Mouse (Mus musculus): Measurements from ENCODE around the gene Zhx3. TPM values are rescaled to one million over a fixed set of nuclear protein-coding genes. Genes with fewer than 3 reads are reported as not detected.
A peak's percentile ranks its signal among the peaks of the same experiment; 100 is the strongest.

The Zhx3 gene
- total and polyA plus RNA-seq, 2 experiments from 2014 or later = 18.9 to 53.0 TPM

GRCm38 (mm10) chr2:160886221-160886620 is 13.4 kb upstream of the Zhx3 start:
- Histone ChIP-seq H3K4me1 (ENCODE audit: insufficient read depth, low read length) (peaks cover 6% of the 10 kb centered on the region; the same call in 1 of the 2 replicates), H3K27me3 (ENCODE audit: insufficient read depth, low read length) (no peaks in the 10 kb centered on the region), H3K27ac (no peak overlapping the region), H3K9me3 (ENCODE audit: low read length) (no peaks in the 10 kb centered on the region), H3K9ac (replicated peaks; ENCODE audit: low read length) (no peak overlapping the region), H3K4me3 (ENCODE audit: low read length) (no peak overlapping the region), H3K36me3 (ENCODE audit: insufficient read depth, low read length) (no peaks in the 10 kb centered on the region), H3K4me2 (ENCODE audit: low read depth, low read length) (no peak overlapping the region)
- WGBS = 65% methylated on average over 3 of the region's 3 CpGs
- no peak for TF ChIP-seq CTCF (IDR thresholded peaks at IDR 0.05; ENCODE audit: low read depth)
- DNase-seq (ENCODE audit: low spot score) (no peak), ATAC-seq (no peak)

GRCm38 (mm10) chr2:160884830-160885229 is 12.0 kb upstream of the Zhx3 start:
- H3K27ac ChIP-seq = no peak overlapping the region

GRCm38 (mm10) chr2:160883912-160884311 is 11.1 kb upstream of the Zhx3 start:
- Histone ChIP-seq H3K9me3 (ENCODE audit: low read length) (no peaks in the 10 kb centered on the region), H3K27me3 (ENCODE audit: insufficient read depth, low read length) (no peaks in the 10 kb centered on the region), H3K4me1 (ENCODE audit: insufficient read depth, low read length) (peaks cover 6% of the 10 kb centered on the region; the same call in 1 of the 2 replicates), H3K27ac (no peak overlapping the region), H3K9ac (replicated peaks; ENCODE audit: low read length) (no peak overlapping the region), H3K4me2 (ENCODE audit: low read depth, low read length) (no peak overlapping the region), H3K4me3 (ENCODE audit: low read length) (no peak overlapping the region), H3K36me3 (ENCODE audit: insufficient read depth, low read length) (no peaks in the 10 kb centered on the region)
- DNase-seq (ENCODE audit: low spot score) (no peak), ATAC-seq (no peak)
- TF ChIP-seq CTCF (IDR thresholded peaks at IDR 0.05; ENCODE audit: low read depth) = no peak
- WGBS = 67% methylated on average over 4 of the region's 4 CpGs

More at GRCm38 (mm10) chr2:160884830-160885229, 12.0 kb upstream of the Zhx3 start:
- H3K36me3 ChIP-seq (ENCODE audit: insufficient read depth, low read length) = no peaks in the 10 kb centered on the region
- peak; percentile 77 for TF ChIP-seq CTCF (IDR thresholded peaks at IDR 0.05; ENCODE audit: low read depth)
- no peak overlapping the region for H3K9ac ChIP-seq (replicated peaks; ENCODE audit: low read length)
- H3K4me1 ChIP-seq (ENCODE audit: insufficient read depth, low read length) = peaks cover 6% of the 10 kb centered on the region; the same call in 1 of the 2 replicates
- H3K4me3 ChIP-seq (ENCODE audit: low read length) = no peak overlapping the region
- DNase-seq (ENCODE audit: low spot score) (peak; percentile 59), ATAC-seq (no peak)
- no peaks in the 10 kb centered on the region for H3K9me3 ChIP-seq (ENCODE audit: low read length)
- WGBS = 33% methylated on average over 2 of the region's 2 CpGs
- H3K27me3 ChIP-seq (ENCODE audit: insufficient read depth, low read length) = no peaks in the 10 kb centered on the region
- H3K4me2 ChIP-seq (ENCODE audit: low read depth, low read length) = no peak overlapping the region

GRCm38 (mm10) chr2:160882436-160882835 is 9.6 kb upstream of the Zhx3 start:
- no peaks in the 10 kb centered on the region for H3K9me3 ChIP-seq (ENCODE audit: low read length)
- no peaks in the 10 kb centered on the region for H3K27me3 ChIP-seq (ENCODE audit: insufficient read depth, low read length)
- no peaks in the 10 kb centered on the region for H3K36me3 ChIP-seq (ENCODE audit: insufficient read depth, low read length)
- H3K4me1 ChIP-seq (ENCODE audit: insufficient read depth, low read length) = no peaks in the 10 kb centered on the region
- no peak overlapping the region for H3K4me3 ChIP-seq (ENCODE audit: low read length)
- ATAC-seq = no peak
- TF ChIP-seq CTCF (IDR thresholded peaks at IDR 0.05; ENCODE audit: low read depth) = no peak
- no peak overlapping the region for H3K4me2 ChIP-seq (ENCODE audit: low read depth, low read length)
- no peak overlapping the region for H3K9ac ChIP-seq (replicated peaks; ENCODE audit: low read length)
- WGBS = 58% methylated on average over 5 of the region's 5 CpGs
- H3K27ac ChIP-seq = 0 out of 2 replicates have a peak overlapping the region, but pooled peaks have one; percentile 15
- no peak for DNase-seq (ENCODE audit: low spot score)

GRCm38 (mm10) chr2:160881462-160882101 is 8.8 kb upstream of the Zhx3 start:
- DNase-seq (ENCODE audit: low spot score) (no peak), ATAC-seq (no peak)
- no peaks in the 10 kb centered on the region for H3K27me3 ChIP-seq (ENCODE audit: insufficient read depth, low read length)
- TF ChIP-seq CTCF (IDR thresholded peaks at IDR 0.05; ENCODE audit: low read depth) = no peak
- H3K4me2 ChIP-seq (ENCODE audit: low read depth, low read length) = no peak overlapping the region
- H3K27ac ChIP-seq = no peak overlapping the region
- H3K4me1 ChIP-seq (ENCODE audit: insufficient read depth, low read length) = no peaks in the 10 kb centered on the region
- H3K9me3 ChIP-seq (ENCODE audit: low read length) = no peaks in the 10 kb centered on the region
- no peak overlapping the region for H3K4me3 ChIP-seq (ENCODE audit: low read length)
- no peak overlapping the region for H3K9ac ChIP-seq (replicated peaks; ENCODE audit: low read length)
- WGBS = 55% methylated on average over 6 of the region's 6 CpGs
- H3K36me3 ChIP-seq (ENCODE audit: insufficient read depth, low read length) = no peaks in the 10 kb centered on the region

- TF ChIP-seq CTCF (IDR thresholded peaks at IDR 0.05; ENCODE audit: low read depth) = no peak
- H3K9me3 ChIP-seq (ENCODE audit: low read length) = no peaks in the 10 kb centered on the region
- H3K4me1 ChIP-seq (ENCODE audit: insufficient read depth, low read length) = no peaks in the 10 kb centered on the region
- no peaks in the 10 kb centered on the region for H3K27me3 ChIP-seq (ENCODE audit: insufficient read depth, low read length)
- 52% methylated on average over 13 of the region's 13 CpGs for WGBS
- H3K27ac ChIP-seq = no peak within 1 kb of the TSS
- no peak for ATAC-seq
- DNase-seq (ENCODE audit: low spot score) = no peak
- no peak within 1 kb of the TSS for H3K4me3 ChIP-seq (ENCODE audit: low read length)
- no peaks in the 10 kb centered on the region for H3K36me3 ChIP-seq (ENCODE audit: insufficient read depth, low read length)
- H3K4me2 ChIP-seq (ENCODE audit: low read depth, low read length) = no peak within 1 kb of the TSS
- no peak within 1 kb of the TSS for H3K9ac ChIP-seq (replicated peaks; ENCODE audit: low read length)
Observed at GRCm38 (mm10) chr2:160880453-160881195, 7.8 kb upstream of the Zhx3 start, which contains the start of gene Lpin3. Lpin3 (plus strand) TSS chr2:160880670.
